Mouse (Mus musculus): ENCODE results near the gene Mecom. TPM values are rescaled to one million over a fixed set of nuclear protein-coding genes. Genes with fewer than 3 reads are reported as not detected.

Mecom gene
- total RNA-seq, 2 experiments from 2014 or later, result 4.9 to 7.0 TPM

DNA sequence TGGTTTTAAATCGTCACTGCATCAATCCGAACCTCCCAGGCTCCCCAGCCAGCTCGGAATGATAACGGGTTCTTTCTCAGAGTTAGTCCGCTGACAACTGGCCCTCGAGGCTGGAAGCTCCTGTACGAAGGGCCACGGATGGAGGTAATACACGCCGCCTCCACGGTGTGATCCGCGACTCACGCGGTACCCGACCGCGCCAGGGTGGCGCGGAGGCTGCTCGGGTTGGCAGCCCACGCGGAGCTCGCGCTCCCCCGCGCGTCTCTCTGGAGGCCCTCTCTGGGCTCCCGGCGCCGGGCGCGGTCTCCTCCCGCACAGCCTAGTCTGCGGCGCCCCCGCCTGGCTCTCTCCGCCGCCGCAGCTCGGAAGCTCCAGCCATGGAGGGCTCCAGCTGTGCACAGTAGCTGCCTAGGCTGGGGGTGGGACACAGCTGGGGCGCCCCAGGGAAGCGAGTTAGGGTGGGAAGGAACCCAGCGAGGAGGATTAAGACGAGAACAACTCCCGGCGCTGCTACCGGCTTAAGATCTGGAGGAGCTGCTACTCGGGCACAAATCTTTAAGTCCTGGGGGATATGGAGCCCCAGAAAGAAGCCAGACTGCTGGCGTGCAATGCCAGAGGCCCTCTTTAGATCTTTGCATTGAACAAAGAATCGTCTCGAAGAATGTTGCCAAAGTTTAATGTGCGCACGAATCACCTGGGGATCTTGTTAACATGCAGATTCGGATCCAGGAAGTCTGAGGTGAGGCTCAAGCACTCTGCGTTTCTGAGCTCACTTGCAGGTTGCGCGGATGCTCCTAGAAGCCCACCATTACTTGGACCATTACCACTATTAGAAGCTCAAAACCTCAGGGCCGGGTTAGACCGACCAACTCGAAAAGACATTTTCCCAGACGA lies 32.7 kb downstream of the Mecom start:
- peak; percentile 54 to 58 for DNase-seq
- intact Hi-C loops (cut with DNase I), result loop anchor here (5.0 kb wide), 1 partner anchor 703 kb away; no protein-coding TSS in a partner anchor

GRCm38 (mm10) chr3:30514051-30514754 lies 33.6 kb downstream of the Mecom start:
- no peak for DNase-seq
- intact Hi-C loops (cut with DNase I), result loop anchor here (5.0 kb wide), 1 partner anchor 702 kb away; no protein-coding TSS in a partner anchor

- intact Hi-C loops (cut with DNase I), result loop anchor here (5.0 kb wide), 1 partner anchor 701 kb away; no protein-coding TSS in a partner anchor
- no peak for DNase-seq
Observed at GRCm38 (mm10) chr3:30513314-30513997, 34.4 kb downstream of the Mecom start.

DNA sequence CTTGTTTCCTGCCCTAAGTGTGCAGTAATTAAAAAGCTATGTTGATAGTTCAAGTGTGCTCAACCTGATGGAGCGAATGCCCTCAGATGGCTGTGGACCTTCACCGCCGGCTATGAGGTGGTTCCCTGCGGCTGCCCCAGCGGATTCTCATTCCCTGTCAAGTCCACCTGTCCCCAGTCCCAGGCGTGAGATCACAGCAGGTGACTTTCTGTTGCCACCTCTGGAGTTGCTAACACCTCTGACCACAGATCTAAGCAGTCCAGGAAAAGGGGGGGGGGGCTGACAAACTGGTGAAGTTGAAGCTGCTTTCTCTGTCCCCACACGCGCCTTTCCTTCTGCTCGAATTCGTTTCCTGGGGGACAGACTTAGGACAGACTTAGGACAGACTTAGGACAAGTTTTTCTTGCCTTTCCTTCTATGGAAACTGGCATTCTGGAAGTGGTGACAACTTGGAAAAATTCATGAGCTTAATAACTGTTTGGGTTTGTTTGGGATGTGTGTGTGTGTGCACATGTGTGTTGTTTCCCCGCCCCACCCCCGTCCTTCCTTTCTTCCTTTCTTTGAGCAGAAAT lies 35.3 kb downstream of the Mecom start:
- intact Hi-C loops (cut with DNase I), result loop anchor here (5.0 kb wide), 1 partner anchor 700 kb away; no protein-coding TSS in a partner anchor
- DNase-seq, result no peak

DNA sequence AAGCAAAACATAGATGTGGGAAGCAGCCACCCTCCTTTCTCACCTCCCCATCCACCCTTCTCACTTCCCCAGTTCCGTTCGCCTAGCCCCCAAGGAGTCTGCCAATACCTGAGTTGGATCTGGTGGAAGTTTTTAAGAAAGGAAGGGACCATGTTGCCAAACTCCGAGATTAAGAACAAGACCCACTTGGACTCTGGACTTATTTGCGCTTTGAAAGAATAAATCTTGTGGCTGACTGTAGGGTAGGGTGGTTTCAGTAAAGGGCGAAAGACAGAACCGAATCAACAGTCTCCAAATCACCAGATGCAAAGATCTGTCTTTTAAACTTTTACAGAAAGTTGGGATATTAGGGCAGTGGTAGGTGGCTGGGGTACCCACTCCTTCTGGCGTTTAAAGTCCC lies 36.0 kb downstream of the Mecom start:
- intact Hi-C loops (cut with DNase I), result loop anchor here (5.0 kb wide), 1 partner anchor 699 kb away; no protein-coding TSS in a partner anchor
- DNase-seq, result no peak

GRCm38 (mm10) chr3:30511062-30511640 lies 36.7 kb downstream of the Mecom start:
- intact Hi-C loops (cut with DNase I), result loop anchor here (5.0 kb wide), 1 partner anchor 699 kb away; no protein-coding TSS in a partner anchor
- no peak for DNase-seq

DNA sequence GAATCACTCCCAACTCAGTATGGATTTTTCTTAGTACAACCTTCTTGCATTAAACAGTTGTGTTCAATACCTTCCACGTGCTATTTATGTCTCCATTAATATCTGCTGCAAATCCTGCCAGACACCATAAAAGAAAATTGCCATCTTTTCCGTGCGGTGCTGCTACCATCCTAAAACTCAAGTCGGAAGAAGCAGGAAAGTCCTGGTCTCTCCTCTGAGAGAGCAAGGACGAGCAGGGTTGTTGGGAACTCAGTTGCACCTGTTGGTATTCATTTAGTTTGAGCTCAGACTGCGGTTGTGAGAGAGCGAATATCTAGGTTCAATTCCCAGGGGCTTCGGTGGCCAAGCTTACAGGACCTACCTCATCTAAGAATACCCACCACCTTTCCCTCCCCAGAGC lies 37.2 kb downstream of the Mecom start:
- no peak for DNase-seq
- intact Hi-C loops (cut with DNase I), result loop anchor here (5.0 kb wide), 1 partner anchor 698 kb away; no protein-coding TSS in a partner anchor

- no peak for DNase-seq
- intact Hi-C loops (cut with DNase I), result loop anchor here (5.0 kb wide), 1 partner anchor 698 kb away; no protein-coding TSS in a partner anchor
Observed at GRCm38 (mm10) chr3:30510105-30510504, 37.7 kb downstream of the Mecom start.

DNA sequence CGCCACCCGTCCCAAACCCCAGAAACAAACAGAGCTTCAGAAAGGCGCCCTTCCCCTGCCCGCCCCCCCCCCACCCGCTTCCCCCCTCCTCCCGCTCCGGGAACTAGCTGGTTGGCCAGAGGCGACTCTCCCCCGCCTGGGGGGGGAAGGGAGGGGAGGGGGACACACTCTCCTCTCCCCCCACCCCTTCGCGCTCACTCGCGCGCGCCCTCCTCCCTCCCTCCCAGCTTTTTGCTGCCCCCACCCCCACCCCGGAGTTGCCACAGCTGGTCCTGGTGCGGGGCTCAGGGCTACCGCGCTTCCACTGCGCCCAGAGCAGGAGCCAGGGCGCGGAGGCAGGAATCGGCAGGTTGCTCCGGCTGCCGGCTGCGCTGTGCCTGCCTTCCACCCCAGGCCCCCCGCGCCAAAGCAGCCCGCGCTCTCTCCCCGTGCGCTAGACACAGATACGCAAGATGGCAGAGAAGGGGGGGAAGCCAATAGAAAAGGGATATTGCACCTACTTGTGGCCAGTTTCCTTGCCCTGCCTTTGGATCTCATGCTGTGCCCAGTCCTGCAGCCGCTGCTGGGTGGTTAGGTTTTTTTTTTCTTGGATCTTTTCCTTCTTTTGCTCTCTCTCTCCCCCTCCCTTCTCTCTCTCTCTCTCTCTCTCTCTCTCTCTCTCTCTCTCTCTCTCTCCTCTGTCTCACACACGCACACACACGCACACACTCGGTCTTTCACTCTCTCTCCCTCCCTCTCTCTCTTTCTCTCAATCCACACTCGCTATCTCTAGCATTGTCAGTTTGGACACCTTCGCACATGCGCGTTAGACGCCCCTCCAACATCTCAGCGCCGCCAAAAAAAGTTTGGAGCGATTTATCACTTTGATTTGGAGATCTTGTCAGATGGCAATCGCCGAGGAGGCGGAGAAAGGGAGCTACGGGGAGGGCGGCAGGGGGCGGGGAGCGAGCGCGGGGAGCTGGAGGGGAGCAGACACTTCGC lies 38.6 kb downstream of the Mecom start:
- no peak for DNase-seq

GRCm38 (mm10) chr3:30508296-30508929 lies 39.4 kb downstream of the Mecom start:
- peak; percentile 64 to 65 for DNase-seq
- intact Hi-C loops (cut with DNase I), result no loop called here

More for the DNA sequence above, 38.6 kb downstream of the Mecom start:
- intact Hi-C loops (cut with DNase I), result no loop called here

GRCm38 (mm10) chr3:30507576-30508295 lies 40.1 kb downstream of the Mecom start:
- peak in 1 of 2 experiments; percentile 47 for DNase-seq
- intact Hi-C loops (cut with DNase I), result no loop called here

DNA sequence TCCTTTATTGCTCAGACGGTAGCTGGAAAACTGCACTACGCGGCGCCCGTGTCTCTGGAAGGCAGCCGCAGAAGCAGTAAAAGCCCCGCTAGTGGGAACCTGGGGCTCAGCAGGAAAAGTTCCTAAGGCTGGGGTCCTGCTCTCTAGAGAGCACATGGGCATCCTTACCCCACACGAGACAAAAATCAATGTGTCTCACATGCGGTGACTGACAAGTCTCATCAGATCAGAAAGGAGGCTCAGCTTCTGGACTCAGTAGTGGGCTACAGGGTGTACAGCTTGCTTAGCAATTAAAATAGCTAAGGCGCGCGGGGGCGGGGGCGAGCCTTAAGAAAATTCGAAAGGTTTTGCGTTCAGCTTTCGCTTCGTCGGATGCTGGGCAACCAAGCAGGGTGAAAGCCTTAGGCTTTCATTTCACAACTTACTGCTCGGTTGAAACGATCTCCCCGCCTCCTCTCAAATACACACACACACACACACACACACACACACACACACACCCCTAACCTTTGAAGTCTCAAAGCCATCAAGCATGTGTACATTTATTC lies 40.7 kb downstream of the Mecom start:
- intact Hi-C loops (cut with DNase I), result no loop called here
- peak; percentile 27 to 47 for DNase-seq

DNA sequence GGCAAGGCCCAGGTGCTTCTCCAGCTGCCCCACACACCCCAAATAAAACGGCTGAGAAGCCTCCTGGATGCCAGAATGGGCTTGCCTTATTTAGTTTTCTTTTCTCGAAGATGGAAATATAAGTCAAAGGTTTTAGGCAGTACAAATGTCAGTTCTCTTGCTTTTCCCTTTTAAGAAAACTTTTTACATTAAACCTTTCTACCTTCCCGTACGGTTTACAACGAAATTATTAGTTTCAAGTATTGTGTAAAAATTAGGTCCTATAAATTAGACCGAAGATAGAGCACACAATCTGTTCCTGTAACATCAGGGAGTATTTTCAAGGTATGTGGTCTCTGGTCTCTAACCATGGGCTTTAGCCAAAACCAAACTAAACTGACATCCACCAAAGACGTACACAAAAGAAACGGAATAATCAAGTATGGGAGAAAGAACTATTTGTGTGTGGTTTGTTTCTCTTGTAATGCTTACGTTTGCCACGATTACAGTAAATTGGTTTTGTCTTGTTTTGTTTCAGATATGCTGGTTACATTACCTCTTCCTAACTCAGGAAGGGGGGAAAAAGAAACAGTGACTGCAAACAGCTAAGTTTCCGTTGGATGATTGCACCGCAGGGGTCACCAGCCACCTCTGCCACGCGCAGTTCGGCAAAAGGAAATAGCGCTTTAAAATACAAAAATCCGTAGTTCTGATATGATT lies 41.3 kb downstream of the Mecom start:
- DNase-seq, result no peak
- intact Hi-C loops (cut with DNase I), result no loop called here

DNA sequence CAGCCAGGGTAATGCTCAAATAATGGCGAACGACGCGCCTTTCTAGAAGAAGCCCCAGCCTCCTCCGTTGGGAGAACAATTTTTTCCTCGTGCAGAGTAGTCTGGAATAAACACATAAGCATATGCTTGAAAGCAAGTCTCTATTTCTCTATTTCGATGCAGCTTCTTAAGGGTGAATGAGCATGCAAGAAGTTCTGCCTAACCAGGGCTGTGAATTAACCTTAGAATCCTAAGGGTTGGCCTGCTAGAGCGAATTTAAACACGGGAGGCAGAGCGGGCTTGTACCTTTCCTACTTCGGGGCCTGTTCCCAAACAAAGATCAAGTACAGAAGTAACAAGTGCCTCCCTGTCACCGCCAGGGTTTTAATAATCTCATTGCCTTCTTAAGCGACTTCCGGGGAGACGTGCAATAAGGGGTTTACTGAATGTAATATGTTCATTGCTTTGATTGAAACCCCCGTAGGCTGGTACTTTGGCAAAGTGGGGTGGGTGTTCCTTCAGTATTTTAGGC lies 42.0 kb downstream of the Mecom start:
- intact Hi-C loops (cut with DNase I), result no loop called here
- DNase-seq, result no peak

DNA sequence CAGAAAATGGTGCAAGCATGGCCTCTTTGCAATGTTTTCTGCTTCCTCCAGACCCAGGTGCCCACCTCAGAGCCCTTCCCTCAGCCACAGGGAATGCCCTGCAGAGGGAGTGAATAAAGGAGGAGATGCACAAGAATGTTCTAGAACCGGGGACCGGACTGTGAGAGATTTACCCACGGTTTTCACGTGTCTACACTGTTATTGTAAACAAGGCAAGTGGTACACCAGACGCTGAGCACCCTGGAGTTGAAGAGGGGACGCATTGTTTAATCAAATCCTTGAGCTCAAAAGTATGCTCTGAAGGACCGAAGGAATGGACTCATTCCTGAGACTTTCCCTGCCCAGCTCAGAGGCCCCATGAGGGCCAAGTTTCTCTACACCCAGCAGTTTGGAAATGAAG lies 43.2 kb downstream of the Mecom start:
- no peak for DNase-seq
- intact Hi-C loops (cut with DNase I), result no loop called here

DNA sequence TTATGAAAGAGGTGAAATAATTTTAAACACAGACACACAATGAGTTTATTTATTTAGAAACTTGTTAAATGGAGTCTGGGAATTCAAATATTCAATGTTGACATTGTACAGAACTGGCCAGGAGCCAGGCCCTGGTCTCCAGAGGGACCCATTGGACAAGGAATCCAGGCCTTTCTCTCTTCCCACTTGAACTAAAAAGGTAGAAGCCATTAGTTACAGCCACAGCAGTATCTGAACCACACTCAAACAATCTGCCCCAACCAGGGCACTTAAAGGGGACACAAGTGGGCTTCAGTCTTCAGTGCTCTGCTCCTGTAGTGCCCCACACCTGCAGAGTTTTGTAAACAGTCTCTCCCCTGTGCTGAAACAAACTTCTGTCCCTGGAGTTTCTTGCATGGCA lies 44.0 kb downstream of the Mecom start:
- no peak for DNase-seq
- intact Hi-C loops (cut with DNase I), result no loop called here
